Mouse (Mus musculus): ENCODE measurements around the gene Rps16.

- no peak for TF ChIP-seq TAL1 (IDR thresholded peaks at IDR 0.05; ENCODE audit: low read length)
- TF ChIP-seq GATA1 (IDR thresholded peaks at IDR 0.05; ENCODE audit: low read length): no peak
These were observed 34.7 kb downstream of the Rps16 start for GRCm38 (mm10) chr7:28385196-28385595.
